Mouse (Mus musculus) embryonic fibroblast, embryonic 13.5 days (primary cell): Measurements from ENCODE around the gene Slc30a7. TPM values are rescaled to one million over a fixed set of nuclear protein-coding genes. Genes with fewer than 3 reads are reported as not detected.
A peak's percentile ranks its signal among the peaks of the same experiment; 100 is the strongest.

Experiments used
- H3K27ac ChIP-seq: 2 replicates; pipeline ENCODE4 v1.5.1; 2012; ENCODE audit warnings: low read length, control low read depth, inconsistent platforms; ENCODE audit not compliant: insufficient read depth
- H3K4me1 ChIP-seq: 2 replicates; pipeline ENCODE4 v1.6.1; 2011; ENCODE audit warnings: low read length; ENCODE audit not compliant: control insufficient read depth, insufficient read depth
- H3K4me3 ChIP-seq: 2 replicates; pipeline ENCODE4 v1.5.1; 2011; ENCODE audit warnings: mild to moderate bottlenecking, control low read depth, low read length; ENCODE audit not compliant: insufficient read depth
- CTCF ChIP-seq: IDR thresholded peaks from 2 replicates; pipeline ENCODE4 v1.5.1; 2011; ENCODE audit warnings: mild to moderate bottlenecking, control low read depth, low read length, moderate library complexity, borderline replicate concordance; ENCODE audit not compliant: insufficient read depth
- POLR2A ChIP-seq: IDR thresholded peaks from 2 replicates; pipeline ENCODE4 v1.6.1; 2011; ENCODE audit warnings: low read depth, mild to moderate bottlenecking, control low read depth, low read length, moderate library complexity
- polyA plus RNA-seq: library from polyadenylated mRNA; stranded (reverse); fragments of >200 nt; gene quantifications from 2 replicates; pipeline ENCODE4 v1.2.4, GENCODE M21; 2011; ENCODE audit warnings: low read depth; ENCODE audit not compliant: missing spikeins, insufficient read length

The Slc30a7 gene
- polyA plus RNA-seq, 1 experiment: 53.1 TPM

GRCm38 (mm10) chr3:115971045-115971785 lies 36.0 kb downstream of the Slc30a7 start:
- Histone ChIP-seq H3K4me1 (0 out of 2 replicates have a peak, but pooled peaks cover 2% of the 10 kb centered on the region), H3K27ac (no peak overlapping the region), H3K4me3 (no peak overlapping the region)
- TF ChIP-seq POLR2A: no peak
- TF ChIP-seq CTCF: no peak

- H3K4me3 ChIP-seq: no peak overlapping the region
- H3K27ac ChIP-seq: peak overlapping the region; percentile 85
- TF ChIP-seq CTCF (no peak), POLR2A (no peak)
- 0 out of 2 replicates have a peak, but pooled peaks cover 2% of the 10 kb centered on the region for H3K4me1 ChIP-seq
These were observed 38.3 kb downstream of the Slc30a7 start for GRCm38 (mm10) chr3:115968745-115969530.

- H3K4me3 ChIP-seq: no peak overlapping the region
- H3K27ac ChIP-seq: no peak overlapping the region
- 0 out of 2 replicates have a peak, but pooled peaks cover 4% of the 10 kb centered on the region for H3K4me1 ChIP-seq
- no peak for TF ChIP-seq POLR2A
- TF ChIP-seq CTCF: no peak
These were observed 43.1 kb downstream of the Slc30a7 start for GRCm38 (mm10) chr3:115964071-115964470.

- TF ChIP-seq CTCF (no peak), POLR2A (no peak)
- Histone ChIP-seq H3K4me3 (no peak overlapping the region), H3K4me1 (0 out of 2 replicates have a peak, but pooled peaks cover 3% of the 10 kb centered on the region), H3K27ac (no peak overlapping the region)
These were observed 43.6 kb downstream of the Slc30a7 start for GRCm38 (mm10) chr3:115963597-115963996.

GRCm38 (mm10) chr3:115962028-115962415 lies 45.2 kb downstream of the Slc30a7 start:
- H3K4me3 ChIP-seq: no peak overlapping the region
- H3K4me1 ChIP-seq: 0 out of 2 replicates have a peak, but pooled peaks cover 3% of the 10 kb centered on the region
- H3K27ac ChIP-seq: no peak overlapping the region; the same call in 1 of the 2 replicates
- TF ChIP-seq POLR2A (no peak), CTCF (no peak)

GRCm38 (mm10) chr3:115961311-115962027 lies 45.7 kb downstream of the Slc30a7 start:
- Histone ChIP-seq H3K4me3 (no peak overlapping the region), H3K4me1 (0 out of 2 replicates have a peak, but pooled peaks cover 3% of the 10 kb centered on the region)
- TF ChIP-seq CTCF: no peak
- no peak for TF ChIP-seq POLR2A

GRCm38 (mm10) chr3:115957223-115957622 lies 50.0 kb downstream of the Slc30a7 start:
- Histone ChIP-seq H3K4me3 (no peak overlapping the region), H3K4me1 (peaks cover 7% of the 10 kb centered on the region; the same call in 1 of the 2 replicates), H3K27ac (no peak overlapping the region)
- TF ChIP-seq POLR2A (no peak), CTCF (no peak)

More at GRCm38 (mm10) chr3:115961311-115962027, 45.7 kb downstream of the Slc30a7 start:
- peak overlapping the region; percentile 91 for H3K27ac ChIP-seq

GRCm38 (mm10) chr3:115953088-115953487 lies 54.1 kb downstream of the Slc30a7 start:
- TF ChIP-seq POLR2A (no peak), CTCF (no peak)
- Histone ChIP-seq H3K27ac (peak overlapping the region; percentile 70), H3K4me3 (no peak overlapping the region), H3K4me1 (peaks cover 14% of the 10 kb centered on the region)

GRCm38 (mm10) chr3:115952356-115952755 lies 54.9 kb downstream of the Slc30a7 start:
- H3K27ac ChIP-seq: no peak overlapping the region
- TF ChIP-seq CTCF: no peak
- TF ChIP-seq POLR2A: no peak
- H3K4me1 ChIP-seq: peaks cover 14% of the 10 kb centered on the region
- H3K4me3 ChIP-seq: no peak overlapping the region
